Mouse (Mus musculus) spleen, adult 2 months (tissue): ENCODE measurements around the gene Gpx1.

ENCODE experiments used
- CTCF ChIP-seq: fragments of 200-500 bp; IDR thresholded peaks from 2 replicates; pipeline ENCODE4 v1.5.1; 2011; ENCODE audit warnings: mild to moderate bottlenecking, inconsistent platforms; ENCODE audit not compliant: insufficient read depth, insufficient read length, insufficient replicate concordance; ENCODE audit errors: extremely low read depth
- POLR2A ChIP-seq: fragments of 200-500 bp; IDR thresholded peaks from 2 replicates; pipeline ENCODE4 v1.6.1; 2011; ENCODE audit warnings: low read depth, low read length, inconsistent platforms

DNA sequence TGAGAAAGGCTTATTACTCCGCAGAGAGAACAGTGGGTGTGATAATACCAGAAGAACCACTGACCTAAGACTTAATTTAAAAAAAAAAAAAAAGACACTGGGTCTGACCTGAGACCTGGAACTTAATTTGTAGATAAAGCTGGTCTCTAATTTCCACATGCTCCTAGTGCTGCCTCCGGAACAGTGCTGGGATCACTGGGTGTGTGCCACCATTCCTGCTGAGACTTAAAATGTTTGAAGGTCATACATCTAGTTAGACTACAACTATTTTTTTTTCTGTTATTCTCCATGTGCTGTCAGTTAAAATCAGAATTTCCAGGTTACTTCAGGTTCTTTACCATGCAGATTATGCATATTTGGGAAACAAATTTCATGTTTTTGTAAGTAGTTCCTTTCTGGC lies 30.6 kb upstream of the Gpx1 start:
- TF ChIP-seq CTCF (no peak), POLR2A (no peak)
